Mouse (Mus musculus) B cell, adult 67 days (primary cell): ENCODE measurements around the gene S100pbp. TPM values are rescaled to one million over a fixed set of nuclear protein-coding genes. Genes with fewer than 3 reads are reported as not detected.

Experiments used
- total RNA-seq, 2 experiments: library from RNA; stranded (reverse); gene quantifications; 4 replicates each; pipeline ENCODE4 v1.2.4; 2023

S100pbp gene
- total RNA-seq = 10 to 100 TPM; 51.9 to 52.3 TPM

DNA sequence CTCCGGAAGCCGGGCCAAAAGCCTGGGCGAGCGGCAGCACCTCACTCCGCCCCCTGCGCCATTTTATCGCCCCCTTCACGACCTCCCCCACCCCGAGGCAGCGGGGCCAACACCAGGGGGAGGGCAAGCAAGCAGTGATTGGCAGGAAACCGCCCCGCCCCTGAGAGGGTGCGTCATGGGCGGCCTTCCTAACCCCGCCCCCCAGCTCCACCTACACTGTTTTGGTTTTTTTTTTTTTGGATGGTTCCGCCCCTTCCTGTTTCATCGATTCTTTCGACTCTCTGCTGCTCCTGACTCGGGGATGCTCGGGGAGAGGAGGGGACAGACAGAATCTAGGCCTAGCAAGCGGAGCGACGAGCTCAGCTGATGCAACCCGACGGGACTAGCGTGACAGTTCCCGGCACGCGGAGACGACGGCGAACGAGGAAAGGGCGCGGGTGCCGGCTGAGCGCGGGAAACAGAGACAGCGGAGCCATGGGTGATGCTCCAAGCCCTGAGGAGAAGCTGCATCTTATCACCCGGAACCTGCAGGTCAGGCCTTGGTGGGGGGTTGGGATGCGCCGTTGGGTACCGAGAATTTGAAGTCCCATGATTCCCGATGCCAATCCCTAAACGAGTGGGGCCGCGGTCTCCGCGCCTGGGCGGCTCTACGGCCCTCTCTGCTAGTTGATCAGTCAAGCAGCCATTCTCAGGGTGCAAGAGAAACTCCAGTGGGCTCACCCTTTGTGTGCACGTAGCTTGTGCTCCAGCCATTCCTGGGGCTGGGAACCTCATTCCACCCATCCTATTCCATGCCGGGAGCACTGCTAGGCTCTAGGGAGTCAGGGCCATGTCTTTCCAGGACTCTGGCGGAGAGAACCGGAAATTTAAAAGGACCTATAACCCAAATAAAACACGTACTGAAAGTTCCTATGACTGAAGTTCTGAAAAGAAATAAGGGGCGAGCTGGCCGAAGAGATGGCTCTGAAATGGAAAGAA is at the start of gene S100pbp, which contains the start of gene Yars:
S100pbp (minus strand) TSS at position 186 of the 978 bp plus-strand sequence.
Yars (plus strand) TSS at position 219 of the 978 bp plus-strand sequence.

GRCm38 (mm10) chr4:129136579-129137391 is 52.7 kb downstream of the S100pbp start, which contains the start of gene Fndc5:
TSS of gene Fndc5 (plus strand) at chr4:129136999.

DNA sequence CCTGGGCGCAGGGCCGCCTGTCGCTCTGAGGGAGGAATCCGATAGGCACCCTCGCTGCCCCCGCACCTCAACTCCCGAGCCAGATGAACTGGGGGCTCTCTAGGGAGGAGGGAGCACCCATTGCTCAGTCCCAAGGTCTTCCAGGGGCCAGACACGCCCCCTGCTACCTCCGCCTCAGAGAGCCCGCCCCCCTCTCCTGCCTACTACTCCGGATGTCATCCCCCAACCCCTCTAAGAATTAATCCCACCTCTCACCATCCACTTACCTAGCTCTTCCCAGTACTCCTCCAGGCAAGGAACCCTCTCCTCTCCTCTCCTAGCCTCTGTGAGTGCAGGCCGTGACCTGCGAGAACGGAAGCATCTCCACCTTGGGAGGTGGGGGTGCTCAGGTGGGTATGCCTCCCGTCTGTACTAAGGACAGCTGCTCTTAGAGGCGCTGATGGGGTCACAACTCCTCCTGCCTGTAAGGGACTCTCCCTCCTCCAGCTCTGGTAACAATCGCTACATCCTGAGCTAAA is 67.9 kb downstream of the S100pbp start, which contains the start of gene Hpca:
Hpca (minus strand) TSS at position 468 of the 518 bp plus-strand sequence.

GRCm38 (mm10) chr4:129105356-129105755 is 84.2 kb downstream of the S100pbp start, which contains the start of gene Tmem54:
TSS of gene Tmem54 (plus strand) at chr4:129105548.

Other genes starting within 250 kb of the S100pbp start
- gene Azin2, start 227.3 kb downstream of the S100pbp start, total RNA-seq = under 1 TPM in 1 of 2 experiments, not detected in 1; 0.61 TPM
- gene Ak2, start 197.8 kb downstream of the S100pbp start, total RNA-seq = 10 to 100 TPM; 79.6 to 80.1 TPM
- 100 to 1,000 TPM; 117 to 145 TPM for gene Rnf19b, start 131.5 kb downstream of the S100pbp start, total RNA-seq
- not detected for gene Tmem54, start 84.2 kb downstream of the S100pbp start, total RNA-seq
- gene Hpca, start 67.7 kb downstream of the S100pbp start, total RNA-seq = not detected
- not detected for gene Fndc5, start 52.7 kb downstream of the S100pbp start, total RNA-seq
- gene Yars, start within 50 bp of the S100pbp start, total RNA-seq = 10 to 100 TPM; 47.4 to 56.5 TPM
- gene C77080, start 71.7 kb upstream of the S100pbp start, total RNA-seq = under 1 TPM; 0.21 to 0.29 TPM
- gene Sync, start 97.9 kb upstream of the S100pbp start, total RNA-seq = not detected
- 100 to 1,000 TPM; 148 to 152 TPM for gene Rbbp4, start 145.6 kb upstream of the S100pbp start, total RNA-seq
- gene Zbtb8os, start 146.0 kb upstream of the S100pbp start, total RNA-seq = 10 to 100 TPM; 41.3 to 51.8 TPM
- gene Zbtb8a, start 188.4 kb upstream of the S100pbp start, total RNA-seq = 1 to 10 TPM; 2.3 to 3.3 TPM